Mouse (Mus musculus) cortical plate, adult 2 months (tissue): ENCODE data around the gene Picalm. TPM values are rescaled to one million over a fixed set of nuclear protein-coding genes. Genes with fewer than 3 reads are reported as not detected.
A peak's percentile ranks its signal among the peaks of the same experiment; 100 is the strongest.

Source experiments
- H3K27ac ChIP-seq: fragments of 200-500 bp; 2 replicates; pipeline ENCODE4 v1.5.1; 2012; ENCODE audit warnings: low read length, control low read depth, inconsistent platforms; ENCODE audit not compliant: insufficient read depth
- H3K4me1 ChIP-seq: fragments of 200-500 bp; 2 replicates; pipeline ENCODE4 v1.6.1; 2011; ENCODE audit warnings: low read length; ENCODE audit not compliant: control insufficient read depth, insufficient read depth
- H3K4me3 ChIP-seq: fragments of 200-500 bp; 2 replicates; pipeline ENCODE4 v1.5.1; 2011; ENCODE audit warnings: mild to moderate bottlenecking, low read length, control low read depth; ENCODE audit not compliant: insufficient read depth
- CTCF ChIP-seq: fragments of 200-500 bp; IDR thresholded peaks from 2 replicates; pipeline ENCODE4 v1.5.1; 2011; ENCODE audit warnings: mild to moderate bottlenecking, control low read depth, low read length; ENCODE audit not compliant: insufficient read depth; ENCODE audit errors: extremely low read depth
- POLR2A ChIP-seq: fragments of 200-500 bp; IDR thresholded peaks from 2 replicates; pipeline ENCODE4 v1.6.1; 2011; ENCODE audit warnings: mild to moderate bottlenecking, low read length, control low read depth; ENCODE audit not compliant: insufficient read depth; ENCODE audit errors: extremely low read depth
- polyA plus RNA-seq: library from polyadenylated mRNA; depleted of rRNA; stranded (reverse); fragments of >200 nt; gene quantifications from 2 replicates; pipeline ENCODE4 v1.2.3, GENCODE M21; 2012

The Picalm gene
- polyA plus RNA-seq, 1 experiment: 123 TPM

GRCm38 (mm10) chr7:90096609-90097008 is 33.4 kb upstream of the Picalm start:
- H3K27ac ChIP-seq: no peak overlapping the region
- H3K4me1 ChIP-seq: no peaks in the 10 kb centered on the region
- TF ChIP-seq CTCF: no peak
- no peak overlapping the region for H3K4me3 ChIP-seq

GRCm38 (mm10) chr7:90098253-90098652 is 31.8 kb upstream of the Picalm start:
- Histone ChIP-seq H3K4me1 (no peaks in the 10 kb centered on the region), H3K4me3 (no peak overlapping the region), H3K27ac (no peak overlapping the region)
- TF ChIP-seq CTCF (no peak), POLR2A (no peak)

GRCm38 (mm10) chr7:90099248-90099647 is 30.8 kb upstream of the Picalm start:
- no peaks in the 10 kb centered on the region for H3K4me1 ChIP-seq
- no peak for TF ChIP-seq POLR2A
- TF ChIP-seq CTCF: no peak
- H3K4me3 ChIP-seq: no peak overlapping the region

DNA sequence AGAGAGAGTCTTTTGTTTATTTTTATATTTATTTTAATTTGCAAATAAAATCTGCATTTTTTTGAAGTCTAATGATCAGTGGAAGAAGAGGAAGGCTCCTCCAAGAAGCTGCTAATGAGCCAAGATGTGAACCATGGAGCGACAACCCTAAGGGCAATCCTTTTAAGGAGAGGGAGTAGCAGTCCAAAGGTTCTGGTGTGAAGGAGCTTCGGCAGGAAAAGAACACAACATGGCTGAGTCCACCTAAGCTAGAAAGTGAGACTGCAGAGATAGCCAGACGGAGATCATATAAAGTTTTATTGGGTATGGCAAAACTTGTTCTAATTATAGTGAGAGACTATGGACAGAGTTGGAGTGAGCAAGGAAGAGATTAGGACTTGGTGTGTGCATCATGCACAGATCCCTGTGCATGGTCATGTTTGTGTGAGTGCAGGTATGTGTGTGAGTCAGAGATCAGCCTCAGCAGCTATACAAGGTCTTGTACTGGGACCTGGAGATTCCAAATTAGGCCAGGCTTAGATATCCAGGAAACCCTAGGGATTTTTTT is 29.3 kb upstream of the Picalm start:
- no peak overlapping the region for H3K4me3 ChIP-seq
- TF ChIP-seq CTCF (no peak), POLR2A (no peak)
- no peak overlapping the region for H3K27ac ChIP-seq
- H3K4me1 ChIP-seq: no peaks in the 10 kb centered on the region

More at GRCm38 (mm10) chr7:90099248-90099647, 30.8 kb upstream of the Picalm start:
- no peak overlapping the region for H3K27ac ChIP-seq

- TF ChIP-seq CTCF (no peak), POLR2A (no peak)
- no peak overlapping the region for H3K4me3 ChIP-seq
- H3K27ac ChIP-seq: no peak overlapping the region
- H3K4me1 ChIP-seq: no peaks in the 10 kb centered on the region
Measured at GRCm38 (mm10) chr7:90116100-90116499, 13.9 kb upstream of the Picalm start.

GRCm38 (mm10) chr7:90120106-90120505 is 9.9 kb upstream of the Picalm start:
- no peak overlapping the region for H3K4me3 ChIP-seq
- H3K4me1 ChIP-seq: no peaks in the 10 kb centered on the region
- no peak overlapping the region for H3K27ac ChIP-seq
- TF ChIP-seq POLR2A (no peak), CTCF (no peak)

GRCm38 (mm10) chr7:90124991-90125390 is 5.0 kb upstream of the Picalm start:
- H3K4me3 ChIP-seq: no peak overlapping the region
- TF ChIP-seq POLR2A (no peak), CTCF (no peak)
- no peak overlapping the region for H3K27ac ChIP-seq
- peaks cover 1% of the 10 kb centered on the region; the same call in 1 of the 2 replicates for H3K4me1 ChIP-seq

- Histone ChIP-seq H3K4me3 (peak overlapping the region; percentile 97; the same call in 1 of the 2 replicates), H3K4me1 (peaks cover 3% of the 10 kb centered on the region; the same call in 1 of the 2 replicates), H3K27ac (peak overlapping the region; percentile 90; the same call in 1 of the 2 replicates)
- no peak for TF ChIP-seq POLR2A
- no peak for TF ChIP-seq CTCF
Measured at GRCm38 (mm10) chr7:90128631-90129200, 1.3 kb upstream of the Picalm start.

DNA sequence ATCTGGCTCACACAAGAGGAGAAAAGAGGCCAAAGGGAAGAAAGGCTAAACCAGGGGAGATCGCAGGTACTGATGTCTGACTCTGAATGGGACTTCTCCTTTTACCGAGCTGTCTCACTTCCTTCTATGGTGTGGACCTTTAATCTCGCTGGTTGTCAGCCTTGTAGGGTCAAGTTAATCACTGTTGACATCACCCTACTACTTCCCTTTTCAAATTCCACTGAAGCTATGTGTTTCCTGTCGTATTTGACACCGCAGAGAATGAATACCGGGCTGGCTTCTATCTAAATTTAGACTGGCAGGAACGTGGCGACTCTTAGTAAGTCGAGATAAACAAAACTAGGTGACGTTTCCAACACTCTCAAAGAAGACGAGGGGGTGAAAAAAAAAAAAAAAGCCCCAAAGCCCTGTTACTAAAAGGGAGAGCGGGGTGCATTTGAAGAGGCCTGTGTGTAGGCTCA is 712 bp upstream of the Picalm start:
- Histone ChIP-seq H3K27ac (peak overlapping the region; percentile 90), H3K4me3 (peak overlapping the region; percentile 97), H3K4me1 (peaks cover 3% of the 10 kb centered on the region; the same call in 1 of the 2 replicates)
- TF ChIP-seq POLR2A (no peak), CTCF (no peak)
